Mouse (Mus musculus): ENCODE measurements around the gene Apoc3.

- TF ChIP-seq CTCF (IDR thresholded peaks at IDR 0.05; ENCODE audit: low read depth): no peak
- TF ChIP-seq EP300 (IDR thresholded peaks at IDR 0.05; ENCODE audit: low read depth): no peak
Measured at GRCm38 (mm10) chr9:46192642-46193041, 42.8 kb downstream of the Apoc3 start.

All from heart, postnatal 0 days (tissue).